Mouse (Mus musculus) left cerebral cortex, adult 9 months (tissue): ENCODE measurements at regions not wholly inside any gene's neighbourhood (a gene's known extent, or its start where the extent isn't known, plus 50 kb on each side); places are given as distances from the start of the nearest gene placed in this dataset.

ENCODE experiments used
- DNase-seq, 2 experiments: peaks; one replicate each; pipeline ENCODE4 v3.0.0; 2022; ENCODE audit warnings: low spot score in 2 of 2

- no peak for DNase-seq
These were observed 296.0 kb downstream of the Meis1 start for GRCm38 (mm10) chr11:18722770-18723169.

- DNase-seq, result no peak
These were observed 303.0 kb downstream of the Meis1 start for GRCm38 (mm10) chr11:18715851-18716126.

- no peak for DNase-seq
These were observed 303.5 kb downstream of the Meis1 start for GRCm38 (mm10) chr11:18715050-18715850.

GRCm38 (mm10) chr11:18714400-18714799, 304.4 kb downstream of the Meis1 start:
- DNase-seq, result no peak

- peak in 1 of 2 experiments; percentile 18 for DNase-seq
These were observed 306.1 kb downstream of the Meis1 start for GRCm38 (mm10) chr11:18712642-18713053.

GRCm38 (mm10) chr11:18709628-18710027, 309.2 kb downstream of the Meis1 start:
- DNase-seq, result no peak

GRCm38 (mm10) chr11:18681593-18681992, 337.2 kb downstream of the Meis1 start:
- no peak for DNase-seq

GRCm38 (mm10) chr11:18676876-18677275, 341.9 kb downstream of the Meis1 start:
- DNase-seq, result no peak

- peak in 1 of 2 experiments; percentile 12 for DNase-seq
These were observed 347.8 kb downstream of the Meis1 start for GRCm38 (mm10) chr11:18670967-18671366.

- DNase-seq, result no peak
These were observed 349.5 kb downstream of the Meis1 start for GRCm38 (mm10) chr11:18669322-18669721.

- DNase-seq, result no peak
These were observed 362.4 kb downstream of the Meis1 start for GRCm38 (mm10) chr11:18656358-18656757.

- DNase-seq, result no peak
These were observed 386.6 kb downstream of the Meis1 start for GRCm38 (mm10) chr11:18631975-18632773.

- no peak for DNase-seq
These were observed 387.2 kb downstream of the Meis1 start for GRCm38 (mm10) chr11:18631570-18631969.

- DNase-seq, result no peak
These were observed 397.0 kb downstream of the Meis1 start for GRCm38 (mm10) chr11:18621777-18622176.

- no peak for DNase-seq
These were observed 413.9 kb downstream of the Meis1 start for GRCm38 (mm10) chr11:18604836-18605235.

- DNase-seq, result no peak
These were observed 417.1 kb downstream of the Meis1 start for GRCm38 (mm10) chr11:18601568-18602182.

- no peak for DNase-seq
These were observed 420.4 kb downstream of the Meis1 start for GRCm38 (mm10) chr11:18598349-18598748.

GRCm38 (mm10) chr11:18596996-18597395, 421.8 kb downstream of the Meis1 start:
- no peak for DNase-seq

GRCm38 (mm10) chr11:18590487-18590886, 428.3 kb downstream of the Meis1 start:
- no peak for DNase-seq

- DNase-seq, result no peak
These were observed 432.3 kb downstream of the Meis1 start for GRCm38 (mm10) chr11:18586468-18586867.

GRCm38 (mm10) chr11:18585031-18585430, 433.8 kb downstream of the Meis1 start:
- DNase-seq, result no peak

- no peak for DNase-seq
These were observed 436.0 kb downstream of the Meis1 start for GRCm38 (mm10) chr11:18582781-18583161.
